Mouse (Mus musculus): Measurements from ENCODE around the gene Tnik. TPM values are rescaled to one million over a fixed set of nuclear protein-coding genes. Genes with fewer than 3 reads are reported as not detected.

Gene Tnik
- total and polyA plus RNA-seq, 2 experiments from 2014 or later: 9.2 to 27.5 TPM

DNA sequence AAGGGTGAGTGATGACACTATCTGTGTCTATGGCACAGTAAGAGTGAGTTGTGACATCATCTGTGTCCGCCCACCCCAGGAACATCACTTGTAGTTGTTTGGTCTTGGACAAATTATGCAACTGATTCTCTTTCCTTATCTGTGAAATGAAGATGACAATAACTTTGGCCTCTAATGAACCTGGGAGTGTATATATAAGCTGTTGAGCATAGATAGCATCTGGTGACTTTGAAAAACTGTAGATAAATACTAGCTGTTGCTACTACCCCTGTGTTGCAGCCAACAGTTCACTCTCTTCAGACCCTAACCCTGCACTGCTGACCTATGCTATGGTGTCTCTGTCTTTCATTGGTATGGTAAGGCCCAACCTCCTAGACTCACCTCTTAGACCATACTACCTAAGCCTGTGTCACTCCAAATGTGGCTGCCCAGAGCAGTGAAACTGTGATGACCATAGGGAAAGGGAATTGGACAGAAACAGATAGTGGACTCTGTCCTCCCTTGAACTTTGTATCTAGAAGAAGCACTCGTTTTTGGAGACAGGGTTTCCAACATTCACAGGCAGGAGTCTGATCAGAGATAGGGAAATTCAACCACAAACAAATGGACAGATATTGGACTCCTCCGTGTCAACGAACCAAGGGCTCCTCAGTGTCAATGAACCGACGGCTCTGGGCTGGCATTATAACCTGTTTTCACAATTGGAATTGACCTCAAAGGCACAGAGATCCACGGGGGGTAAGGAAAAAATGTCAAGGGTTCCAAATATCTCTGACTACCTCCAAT is 451.1 kb downstream of the Tnik start:
- Histone ChIP-seq H3K4me1 (ENCODE audit: control insufficient read depth, insufficient read depth) (no peaks in the 10 kb centered on the region), H3K4me3 (ENCODE audit: low read depth, low read length) (no peak overlapping the region), H3K4me2 (ENCODE audit: low read depth, low read length) (no peak overlapping the region), H3K9ac (replicated peaks; ENCODE audit: low read depth, low read length) (no peak overlapping the region), H3K36me3 (replicated peaks; ENCODE audit: control insufficient read depth, insufficient read depth, low read length) (no peaks in the 10 kb centered on the region), H3K27me3 (ENCODE audit: control insufficient read depth, insufficient read depth, low read length) (no peaks in the 10 kb centered on the region), H3K9me3 (replicated peaks; ENCODE audit: control insufficient read depth, low read length) (no peaks in the 10 kb centered on the region), H3K27ac (ENCODE audit: low read depth) (no peak overlapping the region)
- ATAC-seq (ENCODE audit: insufficient read depth, low read depth) (no peak), DNase-seq (ENCODE audit: low spot score) (no peak)
- WGBS: 78% methylated on average over 7 of the region's 7 CpGs
- no peak for TF ChIP-seq EP300 (IDR thresholded peaks at IDR 0.05; ENCODE audit: low read depth)
- TF ChIP-seq CTCF (IDR thresholded peaks at IDR 0.05; ENCODE audit: low read depth): no peak

DNA sequence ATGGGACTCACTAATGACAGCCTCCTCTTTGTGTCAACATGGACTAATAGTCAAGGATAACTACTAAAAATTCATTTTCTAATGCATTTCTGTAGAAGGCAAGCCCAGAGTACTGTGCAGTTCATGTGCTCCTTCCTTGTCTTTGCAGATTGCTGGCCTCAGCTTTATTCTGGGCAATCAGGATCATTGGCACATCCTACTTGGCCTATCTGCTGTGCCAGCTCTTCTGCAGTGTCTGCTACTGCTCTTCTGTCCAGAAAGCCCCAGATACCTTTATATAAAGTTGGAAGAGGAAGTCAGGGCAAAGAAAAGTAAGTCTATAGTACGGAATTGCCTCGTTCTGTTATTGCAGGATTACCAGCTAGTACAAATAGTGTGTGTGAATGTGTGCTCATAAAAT is 455.5 kb downstream of the Tnik start:
- WGBS: 87% methylated on average over 2 of the region's 2 CpGs
- Histone ChIP-seq H3K27me3 (ENCODE audit: control insufficient read depth, insufficient read depth, low read length) (no peaks in the 10 kb centered on the region), H3K9me3 (replicated peaks; ENCODE audit: control insufficient read depth, low read length) (no peaks in the 10 kb centered on the region), H3K27ac (ENCODE audit: low read depth) (no peak overlapping the region), H3K4me2 (ENCODE audit: low read depth, low read length) (no peak overlapping the region), H3K4me3 (ENCODE audit: low read depth, low read length) (no peak overlapping the region), H3K36me3 (replicated peaks; ENCODE audit: control insufficient read depth, insufficient read depth, low read length) (no peaks in the 10 kb centered on the region), H3K4me1 (ENCODE audit: control insufficient read depth, insufficient read depth) (peaks cover 5% of the 10 kb centered on the region; the same call in 1 of the 2 replicates), H3K9ac (replicated peaks; ENCODE audit: low read depth, low read length) (no peak overlapping the region)
- ATAC-seq (ENCODE audit: insufficient read depth, low read depth) (no peak), DNase-seq (ENCODE audit: low spot score) (no peak)
- TF ChIP-seq CTCF (IDR thresholded peaks at IDR 0.05; ENCODE audit: low read depth): no peak
- no peak for TF ChIP-seq EP300 (IDR thresholded peaks at IDR 0.05; ENCODE audit: low read depth)

DNA sequence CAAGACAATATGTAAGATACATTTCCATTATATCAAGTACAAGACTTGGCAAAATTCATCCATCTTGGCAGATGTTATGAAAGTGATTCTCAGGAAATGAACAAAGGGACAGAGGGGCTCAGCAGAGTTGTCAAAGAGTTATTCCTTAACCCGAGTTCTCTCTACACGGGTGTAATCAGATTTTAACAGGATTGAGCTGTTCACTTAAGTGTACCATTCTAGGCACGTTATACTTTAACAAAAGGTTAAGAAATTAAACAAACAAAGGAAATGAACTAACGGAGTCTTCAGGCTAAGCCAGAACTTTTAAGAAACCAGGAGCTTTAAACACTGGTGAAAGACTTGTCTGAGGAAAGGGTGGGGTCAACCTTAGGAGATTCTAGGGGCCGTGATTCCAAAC is 458.2 kb downstream of the Tnik start:
- Histone ChIP-seq H3K4me1 (ENCODE audit: control insufficient read depth, insufficient read depth) (peaks cover 5% of the 10 kb centered on the region; the same call in 1 of the 2 replicates), H3K4me2 (ENCODE audit: low read depth, low read length) (no peak overlapping the region), H3K36me3 (replicated peaks; ENCODE audit: control insufficient read depth, insufficient read depth, low read length) (no peaks in the 10 kb centered on the region), H3K4me3 (ENCODE audit: low read depth, low read length) (no peak overlapping the region), H3K27ac (ENCODE audit: low read depth) (no peak overlapping the region), H3K9me3 (replicated peaks; ENCODE audit: control insufficient read depth, low read length) (no peaks in the 10 kb centered on the region), H3K9ac (replicated peaks; ENCODE audit: low read depth, low read length) (no peak overlapping the region), H3K27me3 (ENCODE audit: control insufficient read depth, insufficient read depth, low read length) (no peaks in the 10 kb centered on the region)
- DNase-seq (ENCODE audit: low spot score) (no peak), ATAC-seq (ENCODE audit: insufficient read depth, low read depth) (no peak)
- TF ChIP-seq EP300 (IDR thresholded peaks at IDR 0.05; ENCODE audit: low read depth): no peak
- TF ChIP-seq CTCF (IDR thresholded peaks at IDR 0.05; ENCODE audit: low read depth): no peak
- 73% methylated on average over 5 of the region's 5 CpGs for WGBS

DNA sequence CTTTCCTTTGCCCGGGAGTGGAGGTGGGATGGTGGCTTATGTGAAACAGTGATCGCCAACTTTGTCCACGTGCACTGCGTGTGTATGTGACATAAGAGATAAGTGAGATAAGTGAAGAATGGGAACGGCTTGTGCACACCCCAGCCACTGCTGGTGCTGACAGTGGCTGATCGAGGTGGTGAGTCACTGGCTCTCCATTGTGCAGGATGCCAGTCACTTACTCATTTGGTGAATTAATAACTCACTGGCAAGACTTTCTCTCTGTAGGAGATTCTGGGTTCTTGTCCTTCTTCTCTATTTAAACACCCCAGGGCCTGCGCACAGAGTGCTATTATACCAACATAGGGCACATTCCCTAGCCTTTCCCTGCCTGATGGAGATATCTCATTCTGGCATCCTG is 458.8 kb downstream of the Tnik start:
- DNase-seq (ENCODE audit: low spot score) (no peak), ATAC-seq (ENCODE audit: insufficient read depth, low read depth) (peak; percentile 75)
- Histone ChIP-seq H3K27me3 (ENCODE audit: control insufficient read depth, insufficient read depth, low read length) (no peaks in the 10 kb centered on the region), H3K4me2 (ENCODE audit: low read depth, low read length) (no peak overlapping the region), H3K4me3 (ENCODE audit: low read depth, low read length) (no peak overlapping the region), H3K4me1 (ENCODE audit: control insufficient read depth, insufficient read depth) (peaks cover 5% of the 10 kb centered on the region; the same call in 1 of the 2 replicates), H3K9me3 (replicated peaks; ENCODE audit: control insufficient read depth, low read length) (no peaks in the 10 kb centered on the region), H3K9ac (replicated peaks; ENCODE audit: low read depth, low read length) (no peak overlapping the region), H3K27ac (ENCODE audit: low read depth) (no peak overlapping the region), H3K36me3 (replicated peaks; ENCODE audit: control insufficient read depth, insufficient read depth, low read length) (no peaks in the 10 kb centered on the region)
- WGBS: 19% methylated on average over 7 of the region's 7 CpGs
- TF ChIP-seq CTCF (IDR thresholded peaks at IDR 0.05; ENCODE audit: low read depth) (no peak), EP300 (IDR thresholded peaks at IDR 0.05; ENCODE audit: low read depth) (no peak)

DNA sequence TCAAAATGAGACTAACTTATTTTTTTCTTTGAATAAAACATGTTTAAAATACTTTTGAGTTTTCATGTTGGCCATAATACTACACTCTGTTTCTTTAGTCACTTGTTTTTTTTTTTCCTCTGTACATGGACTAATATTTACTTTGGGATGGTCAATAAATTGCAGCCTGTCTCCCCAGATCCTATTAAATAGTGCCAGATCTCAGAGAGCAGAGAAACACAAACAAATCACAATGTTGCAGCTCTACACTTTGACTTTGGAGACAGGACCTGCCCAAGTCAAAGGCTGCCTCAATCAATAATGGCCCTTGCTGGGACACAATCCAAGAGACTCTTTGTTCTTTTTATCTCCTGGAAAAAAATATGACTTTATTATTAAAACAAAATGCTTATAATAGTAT is 459.5 kb downstream of the Tnik start:
- ATAC-seq (ENCODE audit: insufficient read depth, low read depth): no peak
- H3K9ac ChIP-seq (replicated peaks; ENCODE audit: low read depth, low read length): no peak overlapping the region
- peaks cover 5% of the 10 kb centered on the region; the same call in 1 of the 2 replicates for H3K4me1 ChIP-seq (ENCODE audit: control insufficient read depth, insufficient read depth)
- H3K27me3 ChIP-seq (ENCODE audit: control insufficient read depth, insufficient read depth, low read length): no peaks in the 10 kb centered on the region
- H3K36me3 ChIP-seq (replicated peaks; ENCODE audit: control insufficient read depth, insufficient read depth, low read length): no peaks in the 10 kb centered on the region
- no peak overlapping the region for H3K4me3 ChIP-seq (ENCODE audit: low read depth, low read length)
- DNase-seq (ENCODE audit: low spot score): no peak
- H3K27ac ChIP-seq (ENCODE audit: low read depth): no peak overlapping the region
- H3K4me2 ChIP-seq (ENCODE audit: low read depth, low read length): no peak overlapping the region
- no peaks in the 10 kb centered on the region for H3K9me3 ChIP-seq (replicated peaks; ENCODE audit: control insufficient read depth, low read length)
- TF ChIP-seq CTCF (IDR thresholded peaks at IDR 0.05; ENCODE audit: low read depth): no peak
- TF ChIP-seq EP300 (IDR thresholded peaks at IDR 0.05; ENCODE audit: low read depth): no peak

DNA sequence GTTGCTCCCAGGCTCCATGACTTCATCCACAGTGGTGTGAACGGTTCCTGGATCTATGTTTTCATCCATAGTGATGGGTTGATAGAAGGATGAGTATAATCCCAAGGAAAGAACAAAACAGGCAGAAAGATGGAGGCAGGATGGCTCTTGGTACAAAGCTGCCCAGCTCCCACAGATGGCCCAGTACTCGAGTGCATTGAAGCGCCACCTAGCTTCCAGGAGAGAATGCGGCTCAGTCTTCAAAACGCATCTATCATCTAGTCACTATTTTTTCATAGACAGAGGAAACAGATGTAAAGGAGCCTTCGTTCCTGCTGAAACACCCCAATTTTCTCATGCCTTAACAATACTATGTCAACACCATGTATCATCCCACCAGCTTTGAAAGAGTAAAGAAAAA is 460.5 kb downstream of the Tnik start:
- DNase-seq (ENCODE audit: low spot score): no peak
- TF ChIP-seq CTCF (IDR thresholded peaks at IDR 0.05; ENCODE audit: low read depth) (peak; percentile 31), EP300 (IDR thresholded peaks at IDR 0.05; ENCODE audit: low read depth) (no peak)
- Histone ChIP-seq H3K4me2 (ENCODE audit: low read depth, low read length) (no peak overlapping the region), H3K9me3 (replicated peaks; ENCODE audit: control insufficient read depth, low read length) (no peaks in the 10 kb centered on the region), H3K27ac (ENCODE audit: low read depth) (no peak overlapping the region), H3K27me3 (ENCODE audit: control insufficient read depth, insufficient read depth, low read length) (no peaks in the 10 kb centered on the region), H3K4me1 (ENCODE audit: control insufficient read depth, insufficient read depth) (peaks cover 5% of the 10 kb centered on the region; the same call in 1 of the 2 replicates), H3K36me3 (replicated peaks; ENCODE audit: control insufficient read depth, insufficient read depth, low read length) (no peaks in the 10 kb centered on the region), H3K4me3 (ENCODE audit: low read depth, low read length) (no peak overlapping the region), H3K9ac (replicated peaks; ENCODE audit: low read depth, low read length) (no peak overlapping the region)
- no peak for ATAC-seq (ENCODE audit: insufficient read depth, low read depth)
- WGBS: 62% methylated on average over 6 of the region's 6 CpGs

All from heart, postnatal 0 days (tissue).